Mouse (Mus musculus) R1 (cell line): Measurements from ENCODE around the gene Pitx2.
A peak's percentile ranks its signal among the peaks of the same experiment; 100 is the strongest.

ENCODE experiments used
- DNase-seq: peaks from one replicate; pipeline ENCODE4 v3.0.0-alpha.2; 2018; ENCODE audit warnings: low read depth, low spot score

Pitx2 gene

GRCm38 (mm10) chr3:129201681-129202255, 2.1 kb downstream of the Pitx2 start:
- no peak for DNase-seq

GRCm38 (mm10) chr3:129202871-129203740, 3.4 kb downstream of the Pitx2 start:
- peak; percentile 46 for DNase-seq

GRCm38 (mm10) chr3:129203761-129204440, 4.2 kb downstream of the Pitx2 start:
- peak; percentile 73 for DNase-seq

GRCm38 (mm10) chr3:129204441-129205313, 5.0 kb downstream of the Pitx2 start:
- DNase-seq = peak; percentile 92

- DNase-seq = no peak
Measured at GRCm38 (mm10) chr3:129205481-129206175, 6.0 kb downstream of the Pitx2 start.

- peak; percentile 22 for DNase-seq
Measured at GRCm38 (mm10) chr3:129206776-129207175, 7.1 kb downstream of the Pitx2 start.

- DNase-seq = peak; percentile 28
Measured at GRCm38 (mm10) chr3:129207231-129208030, 7.8 kb downstream of the Pitx2 start.

GRCm38 (mm10) chr3:129208031-129208380, 8.3 kb downstream of the Pitx2 start:
- no peak for DNase-seq

- no peak for DNase-seq
Measured at GRCm38 (mm10) chr3:129208421-129208820, 8.7 kb downstream of the Pitx2 start.

GRCm38 (mm10) chr3:129209266-129209665, 9.6 kb downstream of the Pitx2 start:
- no peak for DNase-seq

GRCm38 (mm10) chr3:129209771-129210170, 10.1 kb downstream of the Pitx2 start:
- DNase-seq = no peak

GRCm38 (mm10) chr3:129212038-129212645, 12.5 kb downstream of the Pitx2 start:
- DNase-seq = no peak

- DNase-seq = no peak
Measured at GRCm38 (mm10) chr3:129212807-129213206, 13.1 kb downstream of the Pitx2 start.

GRCm38 (mm10) chr3:129213633-129214145, 14.0 kb downstream of the Pitx2 start:
- DNase-seq = peak; percentile 96

- peak; percentile 79 for DNase-seq
Measured at GRCm38 (mm10) chr3:129214146-129214665, 14.5 kb downstream of the Pitx2 start.

- peak; percentile 54 for DNase-seq
Measured at GRCm38 (mm10) chr3:129214666-129215161, 15.0 kb downstream of the Pitx2 start.

- no peak for DNase-seq
Measured at GRCm38 (mm10) chr3:129215241-129215750, 15.6 kb downstream of the Pitx2 start.

GRCm38 (mm10) chr3:129215751-129216331, 16.2 kb downstream of the Pitx2 start:
- DNase-seq = peak; percentile 59
